Mouse (Mus musculus) B cell, adult 62 days (primary cell): ENCODE data around the gene S100a6. TPM values are rescaled to one million over a fixed set of nuclear protein-coding genes. Genes with fewer than 3 reads are reported as not detected.

Experiments
- total RNA-seq: library from RNA; stranded (reverse); gene quantifications from 4 replicates; pipeline ENCODE4 v1.2.4, GENCODE M21; 2023

Gene S100a6
- total RNA-seq, result 71.2 to 102 TPM (median 82.5 TPM) in 4 replicates

DNA sequence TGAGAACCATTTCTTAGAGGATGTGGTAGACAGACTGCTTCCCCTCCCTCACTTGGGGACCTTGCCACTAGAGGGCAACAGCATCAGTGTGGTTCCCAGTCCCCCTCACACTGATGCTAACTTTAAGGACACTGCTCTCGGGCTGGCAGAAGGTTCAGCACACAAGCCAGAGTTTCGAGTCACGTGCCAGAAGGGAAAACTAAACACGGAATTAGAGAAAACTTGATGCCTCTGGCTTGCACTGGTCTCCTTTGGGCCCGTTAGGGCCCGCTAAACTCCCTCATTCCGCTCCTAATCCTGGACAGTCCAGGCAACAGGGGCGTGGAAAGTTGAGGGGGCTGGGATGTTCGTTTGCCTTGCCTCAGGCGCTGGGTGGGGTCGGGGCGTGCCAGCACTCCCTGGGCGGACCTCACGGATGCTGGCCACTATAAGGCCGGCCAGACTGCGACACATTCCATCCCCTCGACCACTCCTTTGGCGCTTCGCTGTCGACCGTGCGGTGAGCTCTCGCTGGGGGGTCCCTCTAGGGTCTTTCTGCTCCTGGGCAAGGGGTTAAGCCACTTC, at the start of gene S100a6:
S100a6 (plus strand) TSS at position 155 of the 564 bp plus-strand sequence.

DNA sequence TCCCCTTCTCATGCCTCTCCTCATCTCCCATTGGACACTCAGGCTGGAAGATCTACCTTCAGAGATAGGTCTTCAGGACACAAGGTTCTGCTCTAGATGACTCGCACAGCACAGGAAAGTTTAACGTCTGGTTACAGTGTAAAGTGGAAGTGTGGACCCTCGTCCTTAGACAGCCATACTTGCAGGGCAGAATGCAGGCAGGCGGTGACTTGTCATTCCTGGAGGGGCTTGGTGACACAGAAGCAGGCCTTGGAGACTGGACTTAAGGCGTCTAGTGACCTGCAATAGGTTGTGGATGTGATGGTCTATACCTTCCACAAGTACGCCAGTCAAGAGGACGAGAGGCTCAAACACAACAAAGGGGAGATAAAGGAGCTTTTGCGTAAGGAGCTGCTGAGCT, 22.7 kb upstream of the S100a6 start, which contains the start of gene S100a2:
S100a2 (plus strand) TSS at position 301 of the 400 bp plus-strand sequence.

GRCm38 (mm10) chr3:90601486-90602110, 11.1 kb upstream of the S100a6 start, which contains the start of gene Gm42674:
Gene Gm42674, plus strand, starts transcription at chr3:90601904.

DNA sequence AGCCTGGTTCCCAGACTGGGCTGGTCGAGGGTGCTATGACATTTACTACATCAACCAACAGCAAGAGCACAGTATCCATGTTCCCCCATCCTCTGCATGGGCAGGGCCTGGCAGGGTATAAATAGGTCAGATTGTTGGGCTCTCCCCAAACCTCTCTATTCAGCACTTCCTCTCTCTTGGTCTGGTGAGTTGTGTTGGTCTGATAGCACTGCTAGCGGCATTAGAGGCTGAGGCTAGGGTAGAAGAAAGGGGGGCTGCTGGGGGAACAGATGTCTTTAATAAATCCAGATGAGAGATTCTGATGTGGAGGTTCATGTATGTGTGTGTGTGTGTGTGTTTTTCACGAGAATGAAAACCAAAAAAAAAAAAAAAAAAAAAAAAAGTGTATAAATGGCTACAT, 9.1 kb upstream of the S100a6 start, which contains the start of gene S100a4:
S100a4 (plus strand) TSS at position 149 of the 400 bp plus-strand sequence.

DNA sequence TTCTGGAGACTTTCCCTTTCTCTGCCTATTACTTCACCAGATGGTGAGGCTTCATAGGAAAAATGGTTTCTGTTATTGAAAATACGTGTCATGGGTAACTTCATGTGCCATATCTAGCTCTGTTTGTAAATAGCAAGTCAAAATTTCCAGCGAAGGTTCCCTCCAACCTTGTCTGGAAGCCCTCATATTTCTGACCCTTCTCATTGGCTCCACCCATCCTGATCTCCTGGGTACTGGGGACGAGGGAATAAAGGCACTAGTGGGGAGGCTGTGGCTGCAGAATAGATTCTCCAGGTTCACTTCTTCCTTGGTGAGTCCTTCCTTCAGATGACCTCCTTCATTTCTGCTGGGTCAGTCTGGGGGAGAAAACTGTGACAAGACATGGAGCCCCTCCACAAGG, 4.5 kb upstream of the S100a6 start, which contains the start of gene S100a5:
S100a5 (plus strand) TSS at position 301 of the 400 bp plus-strand sequence.

GRCm38 (mm10) chr3:90653717-90654116, 41.0 kb downstream of the S100a6 start, which contains the start of gene S100a7a:
Gene S100a7a, plus strand, starts transcription at chr3:90654017.

GRCm38 (mm10) chr3:90668846-90669245, 56.2 kb downstream of the S100a6 start, which contains the start of gene S100a8:
Gene S100a8, plus strand, starts transcription at chr3:90668978.

Other genes starting within 250 kb of the S100a6 start
- gene Slc27a3, start 222.9 kb upstream of the S100a6 start, total RNA-seq, result 0.91 to 1.4 TPM (median 1.1 TPM) in 4 replicates
- gene Ints3, start 179.3 kb upstream of the S100a6 start, total RNA-seq, result 50.2 to 54.0 TPM (median 52.5 TPM) in 4 replicates
- gene Npr1, start 147.0 kb upstream of the S100a6 start, total RNA-seq, result not detected in 4 replicates
- 92.2 to 99.3 TPM (median 93.2 TPM) in 4 replicates for gene Ilf2, start 136.8 kb upstream of the S100a6 start, total RNA-seq
- 56.1 to 60.1 TPM (median 57.1 TPM) in 4 replicates for gene Snapin, start 121.8 kb upstream of the S100a6 start, total RNA-seq
- 193 to 200 TPM (median 196 TPM) in 4 replicates for gene Chtop, start 103.4 kb upstream of the S100a6 start, total RNA-seq
- gene S100a1, start 98.5 kb upstream of the S100a6 start, total RNA-seq, result 0.95 to 1.3 TPM in 2 of 4 replicates, not detected in the others
- gene S100a13, start 98.4 kb upstream of the S100a6 start, total RNA-seq, result 14.6 to 23.9 TPM (median 17.6 TPM) in 4 replicates
- gene S100a14, start 86.0 kb upstream of the S100a6 start, total RNA-seq, result 0.44 TPM in 1 of 4 replicates, not detected in the others
- not detected in 4 replicates for gene S100a16, start 75.6 kb upstream of the S100a6 start, total RNA-seq
- gene S100a3, start 52.3 kb upstream of the S100a6 start, total RNA-seq, result 2.2 TPM in 1 of 4 replicates, not detected in the others
- not detected in 4 replicates for gene S100a2, start 22.6 kb upstream of the S100a6 start, total RNA-seq
- gene Gm42674, start 11.0 kb upstream of the S100a6 start, total RNA-seq, result not detected in 4 replicates
- 48.5 to 75.1 TPM (median 62.5 TPM) in 4 replicates for gene S100a4, start 9.1 kb upstream of the S100a6 start, total RNA-seq
- gene S100a5, start 4.4 kb upstream of the S100a6 start, total RNA-seq, result 3.9 to 4.7 TPM (median 4.0 TPM) in 3 of 4 replicates, not detected in the other
- gene S100a7a, start 41.1 kb downstream of the S100a6 start, total RNA-seq, result 0.46 TPM in 1 of 4 replicates, not detected in the others
- 5.7 to 11.2 TPM (median 8.4 TPM) in 4 replicates for gene S100a8, start 56.1 kb downstream of the S100a6 start, total RNA-seq
- 9.1 to 13.0 TPM (median 10.7 TPM) in 4 replicates for gene S100a9, start 82.8 kb downstream of the S100a6 start, total RNA-seq
- gene Pglyrp4, start 114.0 kb downstream of the S100a6 start, total RNA-seq, result not detected in 4 replicates
- gene Gm5849, start 165.0 kb downstream of the S100a6 start, total RNA-seq, result not detected in 4 replicates